In genomic region chr6:51592356-51593115, GRCm38 (mm10) we compare ENCODE assay signal across 7 mouse cellular contexts.
DNase-seq lines count a peak whose midpoint lies in the region; ATAC-seq and TF ChIP-seq lines count a peak whose summit lies in the region.

No protein-coding gene starts in this region.

- peak overlapping the region; percentile 94 for H3K4me2 ChIP-seq in embryonic facial prominence, embryonic 15.5 days (replicated peaks)
- H3K4me2 ChIP-seq in limb, embryonic 13.5 days (replicated peaks): peak overlapping the region; percentile 82
- H3K4me2 ChIP-seq in midbrain, embryonic 15.5 days: peak overlapping the region; percentile 58

- 2% methylated on average over 45 of the region's 45 CpGs for WGBS in bone marrow, adult 2 months
- 2% methylated on average over 45 of the region's 45 CpGs for WGBS in embryonic facial prominence, embryonic 15.5 days
- 3% methylated on average over 45 of the region's 45 CpGs for WGBS in heart, embryonic 10.5 days
- WGBS in limb, embryonic 13.5 days: under 1% methylated on average over 42 of the region's 45 CpGs
- under 1% methylated on average over 45 of the region's 45 CpGs for WGBS in midbrain, embryonic 15.5 days

- H3K4me1 ChIP-seq in bone marrow, adult 2 months (ENCODE audit: control insufficient read depth, insufficient read depth, low read length): peaks cover 3% of the 10 kb centered on the region
- peaks cover 10% of the 10 kb centered on the region for H3K4me1 ChIP-seq in embryonic facial prominence, embryonic 15.5 days
- H3K4me1 ChIP-seq in heart, embryonic 10.5 days: peaks cover 21% of the 10 kb centered on the region
- peaks cover 23% of the 10 kb centered on the region; the same call in 1 of the 2 replicates for H3K4me1 ChIP-seq in limb, embryonic 13.5 days
- H3K4me1 ChIP-seq in midbrain, embryonic 15.5 days: peaks cover 48% of the 10 kb centered on the region

- H3K9ac ChIP-seq in embryonic facial prominence, embryonic 15.5 days: 0 out of 2 replicates have a peak overlapping the region, but pooled peaks have one; percentile 24
- peak overlapping the region; percentile 66 for H3K9ac ChIP-seq in limb, embryonic 13.5 days
- peak overlapping the region; percentile 45 for H3K9ac ChIP-seq in midbrain, embryonic 15.5 days

- H3K9me3 ChIP-seq in embryonic facial prominence, embryonic 15.5 days (replicated peaks): no peaks in the 10 kb centered on the region
- no peaks in the 10 kb centered on the region for H3K9me3 ChIP-seq in heart, embryonic 10.5 days
- H3K9me3 ChIP-seq in limb, embryonic 13.5 days: no peaks in the 10 kb centered on the region
- H3K9me3 ChIP-seq in midbrain, embryonic 15.5 days: no peaks in the 10 kb centered on the region

- H3K4me3 ChIP-seq in bone marrow, adult 2 months (replicated peaks; ENCODE audit: control insufficient read depth, low read depth, low read length): peak overlapping the region; percentile 9
- peak overlapping the region; percentile 49 for H3K4me3 ChIP-seq in embryonic facial prominence, embryonic 15.5 days (replicated peaks)
- H3K4me3 ChIP-seq in heart, embryonic 10.5 days: peak overlapping the region; percentile 65
- peak overlapping the region; percentile 54 for H3K4me3 ChIP-seq in limb, embryonic 13.5 days
- peak overlapping the region; percentile 44 for H3K4me3 ChIP-seq in midbrain, embryonic 15.5 days

- peak; percentile 78 for ATAC-seq in embryonic facial prominence, embryonic 15.5 days (ENCODE audit: insufficient number of reproducible peaks, low FRiP score, low TSS enrichment, low read depth)
- ATAC-seq in limb, embryonic 13.5 days (ENCODE audit: low FRiP score, low read depth): peak; percentile 87
- ATAC-seq in midbrain, embryonic 15.5 days (replicated peaks): peak; percentile 99

- TF ChIP-seq POLR2A in bone marrow, adult 2 months (IDR thresholded peaks at IDR 0.05; ENCODE audit: borderline replicate concordance, control insufficient read depth, low read depth, low read length): no peak

- H3K36me3 ChIP-seq in embryonic facial prominence, embryonic 15.5 days: no peaks in the 10 kb centered on the region
- peaks cover 2% of the 10 kb centered on the region; the same call in 1 of the 2 replicates for H3K36me3 ChIP-seq in heart, embryonic 10.5 days
- no peaks in the 10 kb centered on the region for H3K36me3 ChIP-seq in limb, embryonic 13.5 days
- H3K36me3 ChIP-seq in midbrain, embryonic 15.5 days (replicated peaks): no peaks in the 10 kb centered on the region

- peak; percentile 92 for TF ChIP-seq CTCF in bone marrow, adult 2 months (IDR thresholded peaks at IDR 0.05; ENCODE audit: control insufficient read depth, insufficient read depth, low read length)

- no peak overlapping the region; the same call in 1 of the 2 replicates for H3K27ac ChIP-seq in bone marrow, adult 2 months (ENCODE audit: control insufficient read depth, insufficient read depth, low read depth, low read length, poor library complexity)
- no peak overlapping the region for H3K27ac ChIP-seq in embryonic facial prominence, embryonic 15.5 days (replicated peaks)
- H3K27ac ChIP-seq in heart, embryonic 10.5 days: peak overlapping the region; percentile 82
- no peak overlapping the region for H3K27ac ChIP-seq in limb, embryonic 13.5 days
- H3K27ac ChIP-seq in midbrain, embryonic 15.5 days: peak overlapping the region; percentile 99

- H3K27me3 ChIP-seq in embryonic facial prominence, embryonic 15.5 days: no peaks in the 10 kb centered on the region
- H3K27me3 ChIP-seq in heart, embryonic 10.5 days (ENCODE audit: insufficient read depth, poor library complexity, severe bottlenecking): no peaks in the 10 kb centered on the region
- no peaks in the 10 kb centered on the region; the same call in 1 of the 2 replicates for H3K27me3 ChIP-seq in limb, embryonic 13.5 days
- no peaks in the 10 kb centered on the region for H3K27me3 ChIP-seq in midbrain, embryonic 15.5 days (replicated peaks)

- peak; percentile 90 for DNase-seq in heart, embryonic 10.5 days (ENCODE audit: low spot score)
- DNase-seq in kidney, adult 9 months: peak; percentile 73
- peak; percentile 17 to 52 for DNase-seq in spleen, adult 18-20 months

Comparison
In these comparisons a context has a peak if more than half of its experiments do, and no peak if none do; other contexts are left out.
1. H3K27ac ChIP-seq: peak in heart, embryonic 10.5 days (single experiment) and midbrain, embryonic 15.5 days (single experiment); none in bone marrow, adult 2 months (single experiment), embryonic facial prominence, embryonic 15.5 days (single experiment) and limb, embryonic 13.5 days (single experiment).
2. H3K4me3 ChIP-seq: peak in every context shown above with its lines; median percentile 65 in heart, embryonic 10.5 days; 54 in limb, embryonic 13.5 days; 49 in embryonic facial prominence, embryonic 15.5 days; 44 in midbrain, embryonic 15.5 days; 9 in bone marrow, adult 2 months.
3. DNase-seq: peak in every context shown above with its lines; median percentile 90 in heart, embryonic 10.5 days; 73 in kidney, adult 9 months; 34 in spleen, adult 18-20 months.
4. Peak in every context shown above with its lines, with median percentiles within 50 percentile points of each other: ATAC-seq, H3K4me2 ChIP-seq and H3K9ac ChIP-seq.